Mouse (Mus musculus): ENCODE results near the gene Nelfe.
"Not testable (repeated sequence)": the region's sequence is repeated elsewhere in the genome, so short reads cannot be mapped to it uniquely, and the experiment has no call there.

DNA sequence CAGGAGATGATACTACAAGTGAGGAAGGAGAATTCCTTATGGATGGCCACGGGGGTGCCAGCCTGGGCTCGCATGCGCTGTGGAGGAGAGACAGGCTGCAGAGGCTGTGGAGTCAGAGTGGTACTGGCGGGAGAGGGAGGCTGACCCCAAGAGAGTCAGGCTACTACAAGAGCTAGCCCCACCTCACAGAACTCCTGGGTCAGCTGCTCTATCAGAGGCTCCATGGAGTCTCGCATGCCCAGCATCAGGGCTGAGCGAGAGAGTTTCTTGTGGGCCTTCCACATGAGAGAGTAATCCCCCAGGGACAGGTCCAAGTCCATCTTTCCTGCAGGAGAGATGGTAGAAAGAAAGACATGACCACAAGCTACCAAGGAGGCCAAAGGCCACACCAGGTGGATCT is 46.8 kb upstream of the Nelfe start:
- TF ChIP-seq CTCF (IDR thresholded peaks at IDR 0.05; ENCODE audit: control insufficient read depth, insufficient read depth, insufficient read length); MAX (IDR thresholded peaks at IDR 0.05); USF1 (IDR thresholded peaks at IDR 0.05; ENCODE audit: low read depth); MYOD1 (IDR thresholded peaks at IDR 0.05; ENCODE audit: control insufficient read depth, insufficient read length, low read depth); MYOG (IDR thresholded peaks at IDR 0.05; ENCODE audit: control insufficient read depth, extremely low read depth, insufficient read length); FOSL1 (IDR thresholded peaks at IDR 0.05; ENCODE audit: insufficient read depth, low read length, poor library complexity, severe bottlenecking): not testable (repeated sequence)
